Mouse (Mus musculus): ENCODE data around the gene Pkd1l2.

GRCm38 (mm10) chr8:117019323-117020275 lies 62.6 kb downstream of the Pkd1l2 start:
- no peak for TF ChIP-seq CTCF (IDR thresholded peaks at IDR 0.05; ENCODE audit: borderline replicate concordance, control insufficient read depth, extremely low read depth, insufficient read depth, low read length, poor library complexity)
- no peak for TF ChIP-seq POLR2A (IDR thresholded peaks at IDR 0.05; ENCODE audit: control insufficient read depth, extremely low read depth, insufficient read depth, low read length, poor library complexity)
